Mouse (Mus musculus) heart, postnatal 0 days (tissue): Measurements from ENCODE around the gene Emx2. TPM values are rescaled to one million over a fixed set of nuclear protein-coding genes. Genes with fewer than 3 reads are reported as not detected.

ENCODE experiments used
- ATAC-seq: fragments of 200-750 bp; cut with Nextera tagmentation; 2 replicates; pipeline ENCODE4 v1.8.0; 2017; ENCODE audit warnings: low read depth, moderate number of reproducible peaks, moderate library complexity; ENCODE audit not compliant: insufficient read depth
- DNase-seq: peaks from one replicate; pipeline ENCODE4 v3.0.0-alpha.2; 2016; ENCODE audit warnings: low spot score
- H3K27ac ChIP-seq: fragments of 300-500 bp; sonication (generic); 2 replicates; pipeline ENCODE4 v1.5.1; 2014; ENCODE audit warnings: low read depth, mild to moderate bottlenecking
- H3K27me3 ChIP-seq: fragments of 300-500 bp; sonication (generic); 2 replicates; pipeline ENCODE4 v1.6.1; 2014; ENCODE audit warnings: low read length, mixed read lengths; ENCODE audit not compliant: control insufficient read depth, insufficient read depth
- H3K36me3 ChIP-seq: fragments of 300-500 bp; sonication (generic); replicated peaks from 2 replicates; pipeline ENCODE4 v1.6.1; 2014; ENCODE audit warnings: low read length, mixed read lengths; ENCODE audit not compliant: control insufficient read depth, insufficient read depth
- H3K4me1 ChIP-seq: fragments of 300-500 bp; sonication (generic); 2 replicates; pipeline ENCODE4 v1.6.1; 2014; ENCODE audit warnings: antibody characterized with exemption; ENCODE audit not compliant: control insufficient read depth, insufficient read depth
- H3K4me2 ChIP-seq: fragments of 300-500 bp; sonication (generic); 2 replicates; pipeline ENCODE4 v1.6.1; 2014; ENCODE audit warnings: low read depth, mild to moderate bottlenecking, low read length, moderate library complexity
- H3K4me3 ChIP-seq: fragments of 300-500 bp; sonication (generic); 2 replicates; pipeline ENCODE4 v1.5.1; 2014; ENCODE audit warnings: low read depth, low read length
- H3K9ac ChIP-seq: fragments of 300-500 bp; sonication (generic); replicated peaks from 2 replicates; pipeline ENCODE4 v1.6.1; 2014; ENCODE audit warnings: low read depth, low read length, mixed read lengths
- H3K9me3 ChIP-seq: fragments of 300-500 bp; sonication (generic); replicated peaks from 2 replicates; pipeline ENCODE4 v1.6.1; 2016; ENCODE audit warnings: low read length; ENCODE audit not compliant: control insufficient read depth
- CTCF ChIP-seq: IDR thresholded peaks from 2 replicates; pipeline ENCODE4 v1.5.1; 2016; ENCODE audit warnings: antibody characterized with exemption, control low read depth, low read depth
- EP300 ChIP-seq: IDR thresholded peaks from 2 replicates; pipeline ENCODE4 v1.6.1; 2016; ENCODE audit warnings: antibody characterized with exemption, low read depth
- WGBS: fragments of 180-500 bp; shearing (Covaris S2); extraction: QIAGEN DNeasy Blood & Tissue Kit; methylation state at CpG from one replicate; pipeline ENCODE4 v1.1.7; 2014; 5-methylcytosine and 5-hydroxymethylcytosine counted together
- polyA plus RNA-seq: library from polyadenylated mRNA; unstranded; fragments of >200 nt; fragmentation: Nextera tagmentation; extraction: Ambion mirVana; gene quantifications from 2 replicates; pipeline ENCODE4 v1.2.1, GENCODE M21; 2015
- total RNA-seq: library from RNA; depleted of rRNA; stranded (reverse); fragments of >200 nt; gene quantifications from 2 replicates; pipeline ENCODE4 v1.2.3, GENCODE M21; 2014; ENCODE audit warnings: low replicate concordance; rRNA removed

The Emx2 gene
- total RNA-seq (not detected in 2 replicates), polyA plus RNA-seq (not detected in 2 replicates)

- H3K4me3 ChIP-seq: peak within 1 kb of the TSS; percentile 38
- H3K27ac ChIP-seq: no peak within 1 kb of the TSS
- 0 out of 2 replicates have a peak, but pooled peaks cover 8% of the 10 kb centered on the region for H3K4me1 ChIP-seq
- 1% methylated on average over 49 of the region's 58 CpGs for WGBS
- no peak for DNase-seq
- H3K9me3 ChIP-seq: no peaks in the 10 kb centered on the region
- H3K9ac ChIP-seq: no peak within 1 kb of the TSS
- peak within 1 kb of the TSS; percentile 56 for H3K4me2 ChIP-seq
- TF ChIP-seq CTCF (no peak), EP300 (no peak)
- ATAC-seq: no peak
- no peaks in the 10 kb centered on the region for H3K36me3 ChIP-seq
- peaks cover 99% of the 10 kb centered on the region for H3K27me3 ChIP-seq
Measured at GRCm38 (mm10) chr19:59457951-59458742, at the start of gene Emx2. Gene Emx2 (plus strand): TSS chr19:59458372.

- Histone ChIP-seq H3K4me2 (no peak overlapping the region), H3K9ac (no peak overlapping the region), H3K36me3 (no peaks in the 10 kb centered on the region), H3K9me3 (no peaks in the 10 kb centered on the region), H3K27me3 (peaks cover 40% of the 10 kb centered on the region), H3K27ac (no peak overlapping the region), H3K4me1 (no peaks in the 10 kb centered on the region), H3K4me3 (no peak overlapping the region)
- TF ChIP-seq EP300: no peak
- no peak for TF ChIP-seq CTCF
- DNase-seq: no peak
- 45% methylated on average over 5 of the region's 5 CpGs for WGBS
- no peak for ATAC-seq
Measured at GRCm38 (mm10) chr19:59414128-59414527, 44.0 kb upstream of the Emx2 start.

- DNase-seq: peak; percentile 83
- Histone ChIP-seq H3K4me2 (no peak overlapping the region), H3K27ac (no peak overlapping the region), H3K9me3 (no peaks in the 10 kb centered on the region), H3K27me3 (peaks cover 54% of the 10 kb centered on the region), H3K4me3 (no peak overlapping the region), H3K4me1 (no peaks in the 10 kb centered on the region), H3K9ac (no peak overlapping the region), H3K36me3 (no peaks in the 10 kb centered on the region)
- no peak; the same call in 1 of the 2 replicates for ATAC-seq
- WGBS: 2% methylated on average over 15 of the region's 15 CpGs
- TF ChIP-seq CTCF (peak; percentile 76), EP300 (no peak)
Measured at GRCm38 (mm10) chr19:59418024-59418423, 40.1 kb upstream of the Emx2 start.

- WGBS: 55% methylated on average over 6 of the region's 6 CpGs
- Histone ChIP-seq H3K4me2 (no peak overlapping the region), H3K27ac (no peak overlapping the region), H3K36me3 (no peaks in the 10 kb centered on the region), H3K9me3 (no peaks in the 10 kb centered on the region), H3K4me3 (no peak overlapping the region), H3K4me1 (no peaks in the 10 kb centered on the region), H3K9ac (no peak overlapping the region), H3K27me3 (peaks cover 54% of the 10 kb centered on the region)
- ATAC-seq (no peak), DNase-seq (no peak)
- TF ChIP-seq EP300: no peak
- TF ChIP-seq CTCF: no peak
Measured at GRCm38 (mm10) chr19:59418671-59419070, 39.5 kb upstream of the Emx2 start.

GRCm38 (mm10) chr19:59422393-59422792 is 35.8 kb upstream of the Emx2 start:
- H3K27me3 ChIP-seq: peaks cover 40% of the 10 kb centered on the region
- H3K4me2 ChIP-seq: no peak overlapping the region
- DNase-seq: no peak

More at GRCm38 (mm10) chr19:59422393-59422792, 35.8 kb upstream of the Emx2 start:
- no peak overlapping the region for H3K27ac ChIP-seq
- no peaks in the 10 kb centered on the region for H3K9me3 ChIP-seq
- WGBS: 12% methylated on average over 8 of the region's 8 CpGs
- no peaks in the 10 kb centered on the region for H3K36me3 ChIP-seq
- no peak overlapping the region for H3K4me3 ChIP-seq
- no peak overlapping the region for H3K9ac ChIP-seq
- no peaks in the 10 kb centered on the region for H3K4me1 ChIP-seq
- TF ChIP-seq EP300 (no peak), CTCF (no peak)
- no peak for ATAC-seq
